Mouse (Mus musculus) thymus, postnatal 14 days (tissue): ENCODE measurements at regions not wholly inside any gene's neighbourhood (a gene's known extent, or its start where the extent isn't known, plus 50 kb on each side); places are given as distances from the start of the nearest gene placed in this dataset.

Experiments used
- DNase-seq: peaks from one replicate; pipeline ENCODE4 v3.0.0; 2021

DNA sequence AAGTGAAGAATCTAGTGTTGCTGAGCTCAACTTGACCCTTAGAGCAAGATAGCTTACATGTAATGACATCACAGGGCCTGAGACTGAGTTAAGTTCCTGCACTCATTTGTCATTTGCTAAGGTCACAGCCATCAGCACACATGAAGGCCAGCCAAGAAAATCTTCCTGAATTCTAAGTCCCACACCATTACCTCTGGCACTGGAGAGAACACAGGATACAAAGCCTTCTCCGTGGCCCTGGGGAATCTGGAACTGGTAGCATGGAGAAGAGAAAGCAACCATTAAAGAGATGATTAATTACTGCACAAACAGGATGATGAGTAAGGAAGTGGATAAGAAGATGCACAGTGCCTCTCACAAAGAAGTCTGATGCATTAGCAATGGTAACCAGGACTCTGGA lies 232.0 kb downstream of the Wdr72 start:
- DNase-seq = no peak

DNA sequence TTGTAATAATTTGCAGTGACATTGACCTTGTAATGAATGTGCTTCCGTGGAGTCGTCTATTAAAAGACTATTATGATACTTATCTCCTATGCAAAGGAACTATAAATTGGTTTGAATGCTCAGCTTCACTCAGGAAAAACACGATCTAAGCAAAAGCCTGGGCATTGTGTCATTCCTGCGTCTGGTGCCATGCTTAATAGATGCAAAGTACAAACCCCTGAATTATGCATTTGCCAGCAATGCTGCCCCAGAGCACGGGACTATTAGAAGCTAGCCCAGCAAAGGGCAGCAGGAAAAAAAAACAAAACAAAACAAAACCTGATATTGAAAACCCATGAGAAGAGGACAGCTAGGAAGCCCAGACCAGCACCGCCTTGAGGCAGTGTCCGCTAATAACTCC lies 234.9 kb downstream of the Wdr72 start:
- no peak for DNase-seq

DNA sequence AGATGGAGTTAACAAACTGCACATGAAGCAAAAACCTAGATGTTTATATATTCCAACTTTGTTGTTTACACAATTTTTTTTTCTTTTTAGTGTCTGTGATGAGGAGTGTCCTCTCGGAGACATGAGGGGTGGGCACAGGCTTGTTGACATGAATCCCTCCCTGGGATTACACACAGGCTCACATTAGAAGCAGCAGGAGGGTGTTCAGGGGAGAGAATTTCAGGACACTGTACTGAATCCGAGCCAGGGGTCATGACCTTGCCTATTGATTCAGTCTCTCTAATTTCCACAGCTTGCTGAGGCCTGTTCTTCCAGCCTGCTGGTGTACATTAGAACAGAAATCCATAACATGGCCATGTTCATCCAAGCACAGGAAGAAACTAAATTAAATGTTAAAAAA lies 238.6 kb downstream of the Wdr72 start:
- DNase-seq = no peak

DNA sequence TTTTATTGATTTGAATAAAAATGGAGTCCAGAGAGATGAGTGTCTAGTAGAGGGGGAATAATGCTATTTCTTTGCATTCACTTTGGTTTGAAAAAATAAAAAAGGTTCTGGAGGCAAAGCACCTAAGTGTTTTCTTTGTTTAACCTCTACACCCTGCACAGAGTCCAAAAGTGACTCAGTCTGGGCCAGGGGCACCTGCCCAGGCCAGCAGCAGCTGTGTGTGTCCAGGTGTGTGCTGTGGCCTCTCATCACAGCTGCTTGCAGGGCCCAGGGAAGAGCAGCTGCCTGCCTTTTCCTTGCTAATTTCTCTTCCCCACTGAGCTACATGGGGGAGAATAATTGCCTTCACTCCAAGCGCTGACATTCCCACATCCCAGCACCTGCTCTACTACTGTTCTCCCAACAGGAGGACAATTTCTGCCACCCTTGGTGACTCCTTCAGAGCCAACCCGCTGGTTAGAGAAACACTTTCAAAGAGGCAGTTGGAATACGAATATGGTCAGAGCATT lies 255.8 kb downstream of the Wdr72 start:
- no peak for DNase-seq

DNA sequence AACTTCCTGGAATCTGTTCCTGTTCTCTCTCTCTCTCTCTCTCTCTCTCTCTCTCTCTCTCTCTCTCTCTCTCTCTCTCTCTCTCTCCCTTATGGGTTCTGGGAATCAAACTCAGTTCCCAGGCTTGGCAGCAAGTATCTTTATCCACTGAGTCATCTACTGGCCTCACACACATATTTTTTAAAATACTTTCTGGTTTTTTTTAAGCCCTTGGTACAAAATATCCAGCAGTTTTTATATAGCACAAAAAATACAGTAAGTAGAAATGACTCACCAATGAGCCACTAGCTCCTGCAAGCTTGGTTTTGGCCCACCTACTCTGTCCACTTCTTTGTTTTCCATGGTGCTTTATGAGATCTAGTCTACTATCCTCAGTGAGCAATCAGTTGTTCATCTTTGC lies 266.0 kb downstream of the Wdr72 start:
- DNase-seq = no peak

DNA sequence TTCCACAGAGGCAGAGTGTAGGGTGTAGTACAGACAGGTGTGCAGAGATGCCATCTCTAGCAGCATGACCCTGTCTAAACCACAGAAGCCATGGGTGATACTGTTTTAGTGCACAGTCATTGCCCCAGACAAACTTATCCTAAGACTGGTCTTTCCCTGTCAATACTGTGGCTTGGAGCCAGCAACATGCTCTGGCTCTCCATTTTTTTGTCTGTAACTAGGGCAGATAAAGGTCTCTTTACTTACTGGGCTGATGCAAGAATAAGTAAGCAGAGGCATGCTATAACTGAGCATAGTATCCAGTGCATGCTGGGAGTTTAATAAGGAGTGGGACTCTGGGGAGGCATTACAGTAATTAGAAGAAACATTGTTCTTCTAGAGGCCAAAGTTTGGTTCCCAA lies 267.0 kb downstream of the Wdr72 start:
- DNase-seq = no peak

DNA sequence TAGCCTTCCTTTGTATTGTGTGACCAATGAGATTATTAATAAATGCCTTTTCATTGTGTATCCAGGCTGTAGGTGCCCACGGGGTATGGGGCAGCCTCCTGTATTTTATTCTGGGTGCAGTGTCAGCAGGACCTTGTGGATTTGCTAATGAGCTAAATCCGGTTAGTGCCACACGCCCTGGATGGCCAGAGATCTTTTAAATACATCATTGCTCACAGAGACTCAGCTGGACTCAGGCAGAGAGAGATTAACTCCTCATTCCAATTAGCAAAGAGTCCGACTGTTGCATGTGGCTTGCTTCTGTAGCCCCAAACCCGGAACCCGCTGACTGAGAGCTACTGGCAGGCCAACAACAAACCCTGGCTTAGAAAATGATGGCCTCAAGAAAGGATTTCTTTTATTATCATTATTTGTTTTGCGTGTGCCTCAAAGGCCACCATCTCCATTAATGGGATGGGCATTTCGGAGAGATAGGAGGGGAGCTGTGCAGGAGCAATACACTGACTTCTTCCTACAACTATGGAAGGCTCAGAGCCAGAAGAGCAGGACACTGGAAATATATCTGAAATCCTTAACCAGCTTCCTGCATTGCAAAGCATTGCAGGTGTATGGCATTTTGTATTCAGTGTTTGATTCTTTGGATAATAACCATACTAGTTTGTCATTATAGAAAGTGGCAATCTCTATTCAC lies 274.2 kb downstream of the Wdr72 start:
- DNase-seq = no peak

DNA sequence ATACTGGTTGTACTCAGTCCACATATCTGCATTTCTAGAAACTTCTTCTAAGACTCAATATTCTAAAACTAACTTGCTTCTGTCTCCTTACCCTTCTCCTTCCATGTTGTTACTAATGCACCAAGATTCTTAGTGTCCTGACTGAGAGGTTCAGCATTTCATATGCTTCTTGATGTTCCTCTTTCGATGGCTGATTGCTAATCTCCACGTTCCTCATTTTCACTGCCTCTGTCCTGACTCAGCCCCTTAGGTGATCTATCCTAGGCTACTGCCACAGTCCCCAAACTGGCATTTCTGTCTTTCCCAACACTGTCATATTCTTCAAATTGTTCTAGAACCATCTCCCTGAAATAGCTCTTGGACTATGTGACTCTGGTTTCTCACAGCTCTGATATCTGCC lies 315.4 kb downstream of the Wdr72 start:
- no peak for DNase-seq

DNA sequence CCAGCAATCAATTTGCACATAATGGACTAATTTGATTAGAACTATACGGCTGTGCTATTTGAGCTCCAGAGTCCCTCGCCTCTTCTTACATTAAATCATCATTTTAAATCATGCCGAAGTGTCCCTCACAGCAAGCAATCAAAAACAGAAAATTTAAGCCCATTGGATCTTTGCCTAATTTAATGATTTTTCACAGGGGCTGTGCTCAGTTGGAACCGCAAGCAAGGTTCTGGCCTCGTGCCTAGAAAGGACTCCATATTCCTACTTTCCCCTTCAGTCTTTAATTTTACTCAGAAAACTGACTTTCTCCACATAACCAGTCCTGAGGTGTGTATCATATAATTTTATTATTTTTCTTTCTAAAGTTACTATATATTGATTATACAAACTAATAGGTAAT lies 339.8 kb downstream of the Wdr72 start:
- no peak for DNase-seq

DNA sequence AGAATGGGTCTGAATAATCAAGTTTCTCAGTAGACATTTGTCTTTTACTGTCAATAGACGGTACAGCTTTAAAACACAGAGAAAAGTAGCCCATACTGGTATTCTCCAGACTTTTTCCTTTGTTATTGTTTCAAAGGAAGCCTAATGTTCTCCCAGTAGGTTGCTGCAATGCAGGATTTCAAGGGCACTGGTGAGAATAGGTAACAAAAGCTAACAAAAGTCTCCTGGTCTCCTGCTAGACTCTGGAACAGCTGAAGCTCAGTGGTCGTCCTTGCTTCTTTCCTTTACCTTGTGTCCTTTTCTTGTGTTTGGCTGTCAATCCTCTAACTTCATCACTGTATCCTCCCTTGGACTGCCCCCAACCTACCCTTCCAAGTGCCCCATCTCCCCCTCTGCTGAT lies 350.9 kb downstream of the Wdr72 start:
- DNase-seq = no peak

DNA sequence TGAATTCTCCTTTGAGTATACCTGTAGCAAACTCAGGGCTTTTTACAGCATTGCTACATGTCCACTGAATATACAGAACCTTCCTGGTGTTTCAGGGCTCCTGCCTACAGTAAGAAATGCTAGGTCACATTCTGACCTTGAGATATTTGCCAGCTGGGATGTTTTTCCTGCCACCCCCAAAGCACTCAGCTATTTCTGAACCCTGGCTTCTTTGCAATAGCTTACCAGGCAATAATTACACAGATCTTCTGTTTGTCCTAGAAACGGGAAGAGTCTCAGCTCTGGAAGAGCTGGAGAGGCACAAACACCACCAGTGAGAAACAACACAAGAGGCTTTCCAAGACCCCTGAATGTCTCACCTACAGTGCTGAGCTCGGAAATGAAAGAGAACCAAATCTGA lies 366.7 kb downstream of the Wdr72 start:
- DNase-seq = no peak

DNA sequence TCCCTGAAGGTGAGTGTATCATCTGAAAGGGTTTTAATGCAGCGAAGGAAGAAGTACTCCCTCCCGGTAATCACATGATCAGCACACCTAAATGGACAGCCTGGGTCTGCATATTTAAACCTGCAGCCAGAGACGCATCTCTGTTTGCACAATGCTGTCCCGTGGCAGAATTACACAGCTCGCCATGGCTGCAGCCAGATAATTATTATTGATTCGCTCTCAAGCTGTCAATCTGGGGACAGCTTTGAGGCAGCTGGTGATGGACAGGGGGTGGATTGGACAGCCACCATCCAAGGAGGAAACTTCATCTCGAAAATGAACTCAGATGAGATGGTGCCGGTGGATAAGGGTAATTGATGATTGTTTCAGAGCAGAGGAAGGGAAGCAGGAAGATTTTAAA lies 369.1 kb downstream of the Wdr72 start:
- DNase-seq = no peak

DNA sequence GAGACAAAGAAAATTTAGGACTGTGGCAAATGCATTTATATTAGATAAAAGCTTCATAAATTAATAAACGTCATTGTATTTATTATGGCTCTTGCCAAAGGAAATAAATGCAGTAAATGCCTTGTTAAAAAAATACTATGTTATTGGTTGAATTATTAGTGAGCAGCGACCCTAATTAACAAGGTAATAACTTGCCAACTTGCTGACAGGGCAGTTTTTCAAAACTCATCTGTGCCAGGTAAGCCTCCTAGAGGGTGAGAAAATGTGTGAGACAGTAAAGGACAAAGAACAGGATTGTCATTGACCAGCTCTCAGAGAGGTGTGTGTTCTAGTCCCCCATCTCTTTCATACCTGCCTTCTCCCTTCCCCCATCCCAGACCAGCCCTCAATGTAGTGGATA lies 347.8 kb upstream of the Onecut1 start:
- no peak for DNase-seq

DNA sequence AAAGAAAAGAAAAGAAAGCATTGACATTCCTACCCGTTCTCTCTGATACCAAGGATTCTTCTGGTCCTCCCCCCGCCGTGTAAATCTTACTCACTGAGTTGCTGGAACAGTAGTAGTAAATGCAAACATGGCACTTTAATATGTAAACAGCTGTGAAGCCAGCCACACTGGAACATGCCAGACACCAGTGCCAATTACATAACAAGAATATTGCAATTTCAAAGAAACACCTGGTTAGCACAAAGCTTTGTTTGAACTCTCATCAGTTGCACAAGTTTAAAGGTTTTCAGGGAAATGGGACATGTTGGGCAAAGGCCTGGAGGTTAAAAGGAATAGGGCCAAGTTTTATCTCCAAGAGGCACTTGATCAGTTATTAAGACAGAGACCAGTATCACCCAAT lies 333.2 kb upstream of the Onecut1 start:
- no peak for DNase-seq

DNA sequence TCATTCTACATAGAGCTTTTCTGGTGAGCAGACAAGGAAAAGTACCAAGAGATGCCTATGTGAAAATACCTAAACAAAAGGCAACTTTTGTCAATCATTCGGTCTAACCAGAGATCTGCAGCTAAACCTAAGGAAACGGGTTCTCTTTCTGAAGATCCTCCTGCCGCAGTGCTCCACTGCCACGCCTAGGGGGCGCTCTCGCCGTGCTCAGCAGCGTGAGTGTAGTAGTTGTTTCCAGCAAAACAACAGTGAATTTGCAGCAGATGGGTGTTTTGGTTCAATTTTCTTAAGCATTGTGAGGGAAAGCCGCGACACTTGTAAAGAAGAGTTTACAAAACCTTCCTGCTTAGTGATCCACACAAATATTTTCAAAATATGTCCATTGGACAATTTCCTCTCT lies 331.4 kb upstream of the Onecut1 start:
- peak; percentile 11 for DNase-seq

DNA sequence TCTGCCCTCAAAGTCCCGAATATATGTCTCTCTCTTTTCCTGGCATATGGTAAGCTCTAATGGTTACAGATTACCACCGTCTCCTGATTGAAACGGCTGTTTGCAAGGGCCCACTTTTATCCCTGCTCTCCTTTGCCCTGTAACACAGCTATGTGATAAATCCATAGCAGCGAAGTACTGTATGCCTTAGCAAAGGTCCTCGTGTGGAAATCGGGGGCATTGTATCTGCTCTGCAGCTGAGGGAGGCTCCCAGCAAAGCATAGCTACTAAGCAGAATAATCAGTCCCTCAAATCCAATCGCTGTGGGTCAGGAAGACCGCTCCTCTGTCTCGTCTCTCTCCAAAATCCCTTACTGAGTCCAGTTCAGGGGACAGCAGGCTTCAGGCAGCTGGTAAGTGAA lies 331.0 kb upstream of the Onecut1 start:
- no peak for DNase-seq

DNA sequence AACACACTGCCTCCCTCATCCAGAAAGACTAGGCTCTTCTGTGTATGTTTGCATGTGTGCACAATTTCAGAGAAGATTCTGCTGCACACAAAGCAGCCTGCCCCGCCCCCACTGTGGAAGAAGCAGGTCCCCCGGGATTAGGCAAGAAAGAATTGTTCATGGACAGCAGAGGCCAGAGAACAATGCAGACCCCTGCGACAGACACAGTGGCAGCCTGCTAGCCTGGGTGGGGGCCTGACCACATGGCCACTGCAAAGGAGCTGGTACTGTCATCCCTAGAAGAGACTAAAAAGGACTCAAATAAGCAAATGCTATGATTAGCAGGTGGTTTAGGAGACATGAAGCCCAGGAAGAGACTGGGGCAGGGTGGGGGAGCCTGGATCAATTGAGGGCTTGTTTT lies 329.7 kb upstream of the Onecut1 start:
- no peak for DNase-seq

DNA sequence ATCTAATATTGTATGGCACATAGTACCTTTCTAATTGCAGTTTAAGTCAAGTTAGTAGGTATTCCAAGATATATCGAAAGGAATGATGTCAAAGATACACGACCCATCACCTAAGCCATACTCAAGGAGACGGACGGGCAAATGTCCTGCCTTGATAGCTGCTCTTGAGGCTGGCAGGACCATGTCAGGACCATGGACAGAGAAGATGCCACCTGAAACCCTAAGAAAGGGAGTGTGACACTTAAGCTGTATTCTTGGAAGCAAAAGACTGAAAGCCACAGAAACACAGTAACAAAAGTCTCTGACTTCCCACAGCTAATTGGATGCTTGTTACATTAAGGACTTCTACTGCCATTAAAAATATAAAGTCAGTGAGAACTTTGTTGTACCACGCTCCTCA lies 326.7 kb upstream of the Onecut1 start:
- DNase-seq = no peak

DNA sequence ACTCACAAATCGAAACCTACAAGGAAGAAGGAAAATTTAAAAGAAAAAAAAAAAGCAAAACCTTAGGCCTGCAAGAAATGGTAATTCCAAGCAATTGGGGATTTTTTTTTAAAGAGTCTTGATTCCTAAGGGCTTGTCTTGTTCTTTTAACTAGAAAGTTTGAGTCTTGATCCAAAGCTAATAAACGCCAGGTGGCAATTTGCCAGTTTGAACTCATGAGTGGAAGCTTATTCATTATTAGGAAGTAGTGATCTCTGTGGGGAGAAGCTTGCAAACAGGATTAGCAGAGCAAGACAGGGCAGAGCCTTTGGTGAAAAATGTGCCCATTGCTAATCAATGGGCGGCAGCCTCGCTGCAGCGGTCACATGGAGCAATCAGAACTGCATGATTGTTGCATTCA lies 305.6 kb upstream of the Onecut1 start:
- no peak for DNase-seq

DNA sequence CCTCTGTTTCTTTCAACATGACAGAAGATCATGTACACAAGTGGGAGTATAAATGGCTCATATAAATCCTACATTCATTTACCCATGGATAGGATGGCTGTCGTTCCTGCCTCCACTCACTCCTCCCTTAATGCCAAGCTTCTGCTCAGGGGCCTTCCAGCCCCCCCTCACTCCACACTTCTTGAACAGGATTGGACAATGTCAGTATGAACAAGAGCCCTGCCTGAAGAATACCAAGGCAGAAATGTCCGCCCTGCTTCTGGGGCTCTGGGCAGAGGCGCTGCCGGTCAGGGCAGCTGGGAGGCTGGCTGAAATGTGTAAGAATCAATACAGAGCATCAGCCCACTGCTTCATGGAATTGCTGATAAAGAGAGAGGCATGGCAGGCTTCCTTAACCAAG lies 269.0 kb upstream of the Onecut1 start:
- DNase-seq = no peak

DNA sequence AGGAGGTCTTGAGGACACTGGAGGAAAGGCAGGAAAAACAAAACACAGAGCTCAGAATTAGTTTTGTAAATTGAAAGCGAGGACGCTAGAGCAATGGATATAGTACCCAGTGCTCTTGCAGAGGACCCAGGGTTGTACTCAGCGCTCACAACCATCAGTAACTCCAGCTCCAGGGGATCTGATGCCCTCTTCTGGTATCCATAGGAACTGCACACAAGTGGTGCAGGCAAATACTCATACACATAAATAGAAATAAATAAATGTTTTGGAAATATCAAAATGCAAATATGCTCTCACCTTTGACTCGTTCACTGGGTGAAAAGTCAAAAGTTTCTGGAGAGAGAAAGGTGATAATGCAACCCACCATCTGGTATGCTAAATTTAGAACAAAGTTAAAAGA lies 267.8 kb upstream of the Onecut1 start:
- DNase-seq = no peak

DNA sequence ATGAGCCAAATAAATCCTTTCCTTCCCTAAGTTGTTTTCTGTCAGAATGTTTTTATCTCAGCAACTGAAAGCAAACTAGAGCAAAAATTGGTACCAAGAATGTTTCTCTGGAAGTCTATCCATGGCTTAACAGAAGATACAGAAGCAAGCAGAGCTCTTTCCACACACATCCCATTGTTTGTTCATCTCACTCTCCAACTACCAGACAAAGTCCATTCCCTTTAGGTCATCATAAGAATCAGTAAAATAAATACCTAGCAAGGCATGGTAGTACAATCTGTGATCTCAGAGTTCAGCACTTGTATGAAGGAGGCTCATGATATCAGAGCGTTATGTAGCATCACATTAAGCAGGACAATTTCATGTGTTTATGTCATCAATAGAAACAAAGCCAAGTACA lies 257.3 kb upstream of the Onecut1 start:
- DNase-seq = no peak

DNA sequence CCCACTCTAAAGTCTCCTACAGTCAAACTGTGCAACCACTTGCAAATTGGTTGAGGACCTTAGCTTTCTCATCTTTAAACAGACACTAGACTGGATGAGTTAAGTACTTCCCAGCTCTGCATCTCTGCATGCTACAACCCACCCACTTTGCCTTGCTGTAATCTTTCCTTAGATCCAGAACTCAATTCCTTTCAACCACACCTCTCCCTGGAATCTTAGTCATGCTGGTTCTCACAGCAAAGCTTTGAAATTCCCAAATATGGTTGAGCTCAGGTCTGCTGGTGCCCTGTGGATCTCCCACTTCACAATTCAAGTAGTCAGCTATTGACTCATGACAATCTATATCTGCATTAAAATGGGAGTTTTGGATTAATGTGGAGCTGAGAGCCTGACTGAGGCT lies 239.8 kb upstream of the Onecut1 start:
- no peak for DNase-seq

DNA sequence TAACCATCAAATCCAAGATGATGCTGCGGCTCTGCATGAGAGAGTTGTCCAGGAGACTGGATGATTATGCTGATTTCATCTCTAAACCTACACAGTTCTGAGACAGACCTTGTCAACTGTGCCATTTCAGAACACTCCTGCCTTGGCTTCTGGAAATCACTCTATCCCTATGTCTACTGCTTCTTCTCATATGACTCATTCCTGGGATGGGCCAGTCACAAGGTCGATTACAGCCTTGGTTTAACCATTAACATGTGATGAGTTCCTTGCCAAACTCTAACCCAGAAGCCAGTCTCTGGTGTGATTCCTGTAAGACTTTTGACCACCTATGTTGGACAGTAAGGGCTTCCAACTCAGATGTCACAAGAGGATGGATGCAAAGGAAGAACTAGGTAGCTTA lies 216.3 kb upstream of the Onecut1 start:
- no peak for DNase-seq

DNA sequence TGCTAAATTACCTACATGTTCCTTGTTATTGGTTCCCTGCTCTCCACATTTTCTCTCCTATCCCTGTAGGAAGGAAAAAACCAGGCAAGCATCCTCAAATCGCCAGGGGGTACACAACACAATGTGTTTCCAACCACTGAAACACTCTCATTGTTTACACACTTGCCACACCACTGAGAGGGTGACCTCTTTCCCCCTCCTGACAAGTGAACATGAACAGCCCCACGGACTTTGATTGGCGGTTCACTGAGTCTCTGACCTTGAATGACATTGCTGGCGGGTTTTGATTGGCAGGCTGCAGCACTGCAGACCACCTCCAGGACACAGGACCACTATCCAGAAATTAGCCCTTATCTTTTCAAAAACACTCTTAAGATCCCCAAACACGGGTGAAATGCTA lies 211.7 kb upstream of the Onecut1 start:
- no peak for DNase-seq

DNA sequence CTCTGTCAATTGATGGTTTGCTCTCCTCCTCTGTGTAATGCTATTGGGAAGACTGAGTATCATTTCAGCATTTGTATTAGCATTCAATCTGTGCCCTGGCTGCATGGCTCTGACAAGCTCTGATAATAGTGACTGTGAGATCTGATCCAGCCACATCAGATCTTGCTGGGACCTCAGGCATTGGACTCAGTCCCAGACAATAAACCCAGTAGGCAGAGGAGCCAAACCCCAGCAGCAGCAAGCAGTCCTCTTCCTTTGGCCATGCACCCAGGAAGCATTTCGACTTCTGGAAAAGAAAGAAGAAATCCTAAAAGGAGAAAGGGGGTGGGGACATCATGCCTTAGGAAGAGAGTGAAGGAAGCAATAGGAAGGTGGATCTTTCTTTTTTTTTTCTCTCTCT lies 205.8 kb upstream of the Onecut1 start:
- DNase-seq = no peak
